Mouse (Mus musculus): ENCODE data around the gene Hist3h2ba.

Hist3h2ba gene

GRCm38 (mm10) chr11:58971796-58972195 lies 23.1 kb downstream of the Hist3h2ba start:
- Histone ChIP-seq H3K4me1 (replicated peaks; ENCODE audit: low read depth, low read length) (peaks cover 64% of the 10 kb centered on the region), H3K9me3 (ENCODE audit: low read length) (no peaks in the 10 kb centered on the region), H3K4me3 (replicated peaks; ENCODE audit: low read length) (no peak overlapping the region), H3K27me3 (ENCODE audit: insufficient read depth, low read length) (no peaks in the 10 kb centered on the region), H3K36me3 (ENCODE audit: insufficient read depth, low read length) (peaks cover 21% of the 10 kb centered on the region)
- TF ChIP-seq NANOG (IDR thresholded peaks at IDR 0.05; ENCODE audit: borderline replicate concordance, low read length) (no peak), POU5F1 (IDR thresholded peaks at IDR 0.05; ENCODE audit: borderline replicate concordance, low read length) (no peak), CTCF (conservative IDR thresholded peaks at IDR 0.05; ENCODE audit: low read length) (no peak)

- TF ChIP-seq NANOG (IDR thresholded peaks at IDR 0.05; ENCODE audit: borderline replicate concordance, low read length) (no peak), POU5F1 (IDR thresholded peaks at IDR 0.05; ENCODE audit: borderline replicate concordance, low read length) (no peak), CTCF (conservative IDR thresholded peaks at IDR 0.05; ENCODE audit: low read length) (no peak)
- Histone ChIP-seq H3K4me3 (replicated peaks; ENCODE audit: low read length) (no peak overlapping the region), H3K27me3 (ENCODE audit: insufficient read depth, low read length) (0 out of 2 replicates have a peak, but pooled peaks cover 2% of the 10 kb centered on the region), H3K36me3 (ENCODE audit: insufficient read depth, low read length) (peaks cover 23% of the 10 kb centered on the region), H3K4me1 (replicated peaks; ENCODE audit: low read depth, low read length) (peaks cover 61% of the 10 kb centered on the region), H3K9me3 (ENCODE audit: low read length) (no peaks in the 10 kb centered on the region)
Observed at GRCm38 (mm10) chr11:58974414-58974813, 25.7 kb downstream of the Hist3h2ba start.

- Histone ChIP-seq H3K9me3 (ENCODE audit: low read length) (no peaks in the 10 kb centered on the region), H3K36me3 (ENCODE audit: insufficient read depth, low read length) (peaks cover 44% of the 10 kb centered on the region), H3K4me3 (replicated peaks; ENCODE audit: low read length) (peak overlapping the region; percentile 93), H3K4me1 (replicated peaks; ENCODE audit: low read depth, low read length) (peaks cover 61% of the 10 kb centered on the region), H3K27me3 (ENCODE audit: insufficient read depth, low read length) (0 out of 2 replicates have a peak, but pooled peaks cover 2% of the 10 kb centered on the region)
- TF ChIP-seq POU5F1 (IDR thresholded peaks at IDR 0.05; ENCODE audit: borderline replicate concordance, low read length): no peak
- TF ChIP-seq NANOG (IDR thresholded peaks at IDR 0.05; ENCODE audit: borderline replicate concordance, low read length): no peak
- TF ChIP-seq CTCF (conservative IDR thresholded peaks at IDR 0.05; ENCODE audit: low read length): no peak
Observed at GRCm38 (mm10) chr11:58977150-58977549, 28.4 kb downstream of the Hist3h2ba start.

- Histone ChIP-seq H3K27me3 (ENCODE audit: insufficient read depth, low read length) (0 out of 2 replicates have a peak, but pooled peaks cover 2% of the 10 kb centered on the region), H3K4me1 (replicated peaks; ENCODE audit: low read depth, low read length) (peaks cover 65% of the 10 kb centered on the region), H3K36me3 (ENCODE audit: insufficient read depth, low read length) (peaks cover 44% of the 10 kb centered on the region), H3K9me3 (ENCODE audit: low read length) (no peaks in the 10 kb centered on the region), H3K4me3 (replicated peaks; ENCODE audit: low read length) (peak overlapping the region; percentile 93)
- TF ChIP-seq POU5F1 (IDR thresholded peaks at IDR 0.05; ENCODE audit: borderline replicate concordance, low read length) (no peak), NANOG (IDR thresholded peaks at IDR 0.05; ENCODE audit: borderline replicate concordance, low read length) (no peak), CTCF (conservative IDR thresholded peaks at IDR 0.05; ENCODE audit: low read length) (no peak)
Observed at GRCm38 (mm10) chr11:58977607-58978026, 28.9 kb downstream of the Hist3h2ba start.

DNA sequence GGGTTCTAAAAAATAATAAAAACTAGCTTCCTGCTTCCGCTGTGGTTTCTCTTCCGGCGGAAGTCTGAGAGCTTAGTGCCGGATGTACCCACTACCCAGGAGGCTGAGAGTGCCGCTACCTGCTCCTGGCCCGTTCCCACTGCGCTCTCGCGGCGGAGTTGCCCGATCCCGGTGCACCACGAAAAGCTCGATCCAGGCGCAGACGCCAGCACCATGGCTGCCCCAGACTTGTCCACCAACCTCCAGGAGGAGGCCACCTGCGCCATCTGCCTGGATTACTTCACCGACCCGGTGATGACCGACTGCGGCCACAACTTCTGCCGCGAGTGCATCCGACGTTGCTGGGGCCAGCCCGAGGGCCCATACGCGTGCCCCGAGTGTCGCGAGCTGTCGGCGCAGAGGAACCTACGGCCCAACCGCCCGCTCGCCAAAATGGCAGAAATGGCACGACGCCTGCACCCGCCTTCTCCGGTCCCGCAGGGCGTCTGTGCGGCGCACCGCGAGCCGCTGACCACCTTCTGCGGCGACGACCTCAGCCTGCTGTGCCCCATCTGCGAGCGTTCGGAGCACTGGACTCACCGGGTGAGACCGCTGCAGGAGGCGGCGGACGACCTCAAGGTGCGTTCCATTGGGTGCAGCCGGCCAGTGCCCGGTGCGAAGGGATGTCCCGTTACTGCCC lies 29.4 kb downstream of the Hist3h2ba start, which contains the start of gene Trim11:
Trim11 (plus strand) TSS at position 67 of the 679 bp plus-strand sequence.
- no peak for TF ChIP-seq NANOG (IDR thresholded peaks at IDR 0.05; ENCODE audit: borderline replicate concordance, low read length)
- no peak for TF ChIP-seq POU5F1 (IDR thresholded peaks at IDR 0.05; ENCODE audit: borderline replicate concordance, low read length)
- no peak for TF ChIP-seq CTCF (conservative IDR thresholded peaks at IDR 0.05; ENCODE audit: low read length)
- Histone ChIP-seq H3K9me3 (ENCODE audit: low read length) (no peaks in the 10 kb centered on the region), H3K36me3 (ENCODE audit: insufficient read depth, low read length) (peaks cover 49% of the 10 kb centered on the region), H3K27me3 (ENCODE audit: insufficient read depth, low read length) (0 out of 2 replicates have a peak, but pooled peaks cover 2% of the 10 kb centered on the region), H3K4me3 (replicated peaks; ENCODE audit: low read length) (peak within 1 kb of the TSS; percentile 93), H3K4me1 (replicated peaks; ENCODE audit: low read depth, low read length) (peaks cover 70% of the 10 kb centered on the region)

DNA sequence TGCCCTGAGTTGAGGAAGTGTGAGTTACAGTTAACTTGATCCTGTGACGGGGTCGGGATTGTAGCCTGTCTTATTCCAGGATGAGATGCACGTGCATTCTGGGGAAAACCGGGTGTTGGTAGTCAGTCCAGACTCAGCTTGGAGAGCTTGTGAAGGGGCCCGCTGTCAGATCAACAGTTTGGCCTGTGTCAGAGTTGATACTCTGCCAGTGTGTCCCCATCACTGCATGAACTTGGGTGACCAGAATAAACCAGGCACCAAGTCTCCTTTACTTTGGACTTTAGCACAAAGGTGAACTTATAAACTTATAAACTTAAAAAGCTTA lies 29.9 kb downstream of the Hist3h2ba start:
- Histone ChIP-seq H3K27me3 (ENCODE audit: insufficient read depth, low read length) (0 out of 2 replicates have a peak, but pooled peaks cover 2% of the 10 kb centered on the region), H3K9me3 (ENCODE audit: low read length) (no peaks in the 10 kb centered on the region), H3K4me3 (replicated peaks; ENCODE audit: low read length) (peak overlapping the region; percentile 93), H3K36me3 (ENCODE audit: insufficient read depth, low read length) (peaks cover 52% of the 10 kb centered on the region), H3K4me1 (replicated peaks; ENCODE audit: low read depth, low read length) (peaks cover 70% of the 10 kb centered on the region)
- TF ChIP-seq POU5F1 (IDR thresholded peaks at IDR 0.05; ENCODE audit: borderline replicate concordance, low read length): no peak
- no peak for TF ChIP-seq NANOG (IDR thresholded peaks at IDR 0.05; ENCODE audit: borderline replicate concordance, low read length)
- TF ChIP-seq CTCF (conservative IDR thresholded peaks at IDR 0.05; ENCODE audit: low read length): no peak

- no peaks in the 10 kb centered on the region for H3K9me3 ChIP-seq (ENCODE audit: low read length)
- H3K4me3 ChIP-seq (replicated peaks; ENCODE audit: low read length): peak overlapping the region; percentile 93
- no peak for TF ChIP-seq POU5F1 (IDR thresholded peaks at IDR 0.05; ENCODE audit: borderline replicate concordance, low read length)
- no peak for TF ChIP-seq CTCF (conservative IDR thresholded peaks at IDR 0.05; ENCODE audit: low read length)
- no peak for TF ChIP-seq NANOG (IDR thresholded peaks at IDR 0.05; ENCODE audit: borderline replicate concordance, low read length)
- H3K27me3 ChIP-seq (ENCODE audit: insufficient read depth, low read length): 0 out of 2 replicates have a peak, but pooled peaks cover 2% of the 10 kb centered on the region
- H3K4me1 ChIP-seq (replicated peaks; ENCODE audit: low read depth, low read length): peaks cover 64% of the 10 kb centered on the region
- peaks cover 57% of the 10 kb centered on the region for H3K36me3 ChIP-seq (ENCODE audit: insufficient read depth, low read length)
Observed at GRCm38 (mm10) chr11:58979183-58979582, 30.5 kb downstream of the Hist3h2ba start.

DNA sequence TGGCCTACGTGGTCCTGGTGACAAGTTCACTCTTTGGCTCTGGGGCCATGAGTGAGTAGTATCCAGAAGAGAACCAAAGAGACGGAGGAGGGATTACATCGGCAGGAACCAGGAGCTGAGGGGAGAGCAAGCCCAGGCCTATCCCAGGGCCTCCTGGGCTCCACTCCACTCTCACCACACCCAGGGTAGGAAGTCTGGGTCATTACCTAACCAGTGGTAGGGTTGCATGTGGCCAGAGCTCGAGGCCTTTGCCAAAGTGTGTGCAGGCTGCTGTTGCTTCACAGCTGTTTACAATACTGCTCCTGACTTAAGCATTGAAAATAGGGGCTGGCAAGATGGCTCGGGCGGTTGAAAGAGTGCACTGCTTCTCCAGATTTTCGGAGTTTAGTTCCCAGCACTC lies 30.9 kb downstream of the Hist3h2ba start:
- TF ChIP-seq NANOG (IDR thresholded peaks at IDR 0.05; ENCODE audit: borderline replicate concordance, low read length) (no peak), CTCF (conservative IDR thresholded peaks at IDR 0.05; ENCODE audit: low read length) (no peak), POU5F1 (IDR thresholded peaks at IDR 0.05; ENCODE audit: borderline replicate concordance, low read length) (no peak)
- Histone ChIP-seq H3K9me3 (ENCODE audit: low read length) (no peaks in the 10 kb centered on the region), H3K36me3 (ENCODE audit: insufficient read depth, low read length) (peaks cover 59% of the 10 kb centered on the region), H3K4me3 (replicated peaks; ENCODE audit: low read length) (peak overlapping the region; percentile 93), H3K27me3 (ENCODE audit: insufficient read depth, low read length) (0 out of 2 replicates have a peak, but pooled peaks cover 2% of the 10 kb centered on the region), H3K4me1 (replicated peaks; ENCODE audit: low read depth, low read length) (peaks cover 61% of the 10 kb centered on the region)

Measured in E14TG2a.4 (cell line).